Comparison of ENCODE assay signal across 21 mouse cellular contexts in the genomic region with DNA sequence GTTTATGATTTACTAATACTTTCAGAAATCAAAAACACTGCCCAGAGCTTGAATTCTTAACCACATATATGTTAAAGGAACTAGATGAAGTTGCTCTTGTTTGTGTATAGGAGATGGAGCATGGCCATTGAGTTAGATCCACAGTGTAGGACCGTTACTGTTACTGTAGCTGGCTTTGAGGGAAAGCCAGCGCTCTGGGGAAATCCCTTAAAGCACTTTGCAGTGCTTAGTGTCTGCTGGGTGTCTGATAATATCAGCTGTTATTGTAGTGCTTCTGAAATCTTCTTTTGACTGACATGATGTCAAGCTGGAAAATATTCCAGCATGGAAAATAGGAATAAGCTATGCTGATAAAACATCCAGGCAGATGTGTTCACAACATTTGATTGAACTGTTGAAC. TPM values are rescaled to one million over a fixed set of nuclear protein-coding genes. Genes with fewer than 3 reads are reported as not detected.
A peak's percentile ranks its signal among the peaks of the same experiment; 100 is the strongest.
DNase-seq lines count a peak whose midpoint lies in the region; ATAC-seq lines count a peak whose summit lies in the region.
"Had no signal": no experiment of that assay in that cellular context is flagged by ENCODE, and none has a peak within 500 bp of the region (broad histone marks: within the 10 kb centered on the region; RNA-seq: fewer than 3 reads in every experiment).

No protein-coding gene starts in this region.

- intact Hi-C loops in left cerebral cortex, postnatal 4 days (cut with DNase I): no loop called here

- peak; percentile 78 for ATAC-seq in activated CD4-positive, CD25-positive, alpha-beta regulatory T cell, adult 4 months
- ATAC-seq in inflammation-experienced regulatory T-cells, adult 6 months: peak; percentile 70
- ATAC-seq: forebrain, embryonic 14.5 days; forebrain, embryonic 16.5 days; Patski had no signal

- DNase-seq in heart, adult 11 months: peak; percentile 23
- DNase-seq in heart, adult 18-20 months: no peak
- peak; percentile 57 for DNase-seq in CD4-positive, CD25-positive, alpha-beta regulatory T cell, adult 2 months (ENCODE audit: low read depth, low spot score)
- DNase-seq in retina, embryonic 14.5 days (ENCODE audit: low spot score): no peak
- DNase-seq in left cerebral cortex, postnatal 4 days: no peak
- DNase-seq: adrenal gland, adult 2 months; adrenal gland, postnatal 10 days; adrenal gland, postnatal 25 days; B cell, adult 2 months; cerebellum, adult 11 months; cerebellum, adult 18-20 months; cerebellum, adult 8-10 months; cerebellum, adult 9-11 months; cerebellum, postnatal 14 days; cerebellum, postnatal 36 days; embryo, embryonic 11 days had no signal

RNA-seq across cellular contexts. Expression of gene Add3, which starts 33.8 kb away (rescaled TPM):
- 10 to 100 TPM; 44.3 to 52.5 TPM for total RNA-seq in heart, adult 18-20 months (2021)
- polyA plus RNA-seq in activated CD4-positive, CD25-positive, alpha-beta regulatory T cell, adult 4 months (2017; shearing (Covaris generic)): 100 to 1,000 TPM; 113 to 128 TPM
- 100 to 1,000 TPM; 100 to 138 (median 112) TPM for polyA plus RNA-seq in inflammation-experienced regulatory T-cells, adult 6 months (2017; shearing (Covaris generic))
- 10 to 100 TPM; 93.4 to 93.5 TPM for total RNA-seq in left cerebral cortex, postnatal 4 days (2021)

Comparison
In these comparisons a context has a peak if more than half of its experiments do, and no peak if none do; other contexts are left out.
1. DNase-seq: peak in heart, adult 11 months (single experiment) and CD4-positive, CD25-positive, alpha-beta regulatory T cell, adult 2 months (single experiment); none in heart, adult 18-20 months (0 of 2), retina, embryonic 14.5 days (single experiment) and left cerebral cortex, postnatal 4 days (single experiment).